Mouse (Mus musculus): ENCODE measurements around the gene Fbln5.

DNA sequence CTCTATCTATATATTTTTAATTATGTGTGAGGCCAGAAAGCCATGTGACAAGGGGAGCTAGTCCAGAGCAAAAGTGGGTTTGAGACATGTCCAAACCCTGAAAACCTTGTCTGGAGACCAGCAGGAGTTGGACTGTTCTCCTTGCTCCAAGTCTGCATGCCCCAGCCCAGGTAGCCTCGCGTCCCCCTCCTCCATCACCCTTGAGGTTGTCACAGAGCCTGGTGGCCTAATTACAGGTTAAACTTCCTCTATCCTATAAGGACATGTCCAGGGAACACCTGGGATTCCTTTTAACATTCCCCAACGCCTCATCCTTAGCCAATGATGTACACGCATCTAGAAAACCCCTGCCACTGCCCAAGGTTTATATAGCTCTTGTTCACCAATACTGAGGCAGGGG is 4.3 kb upstream of the Fbln5 start:
- TF ChIP-seq CTCF (IDR thresholded peaks at IDR 0.05; ENCODE audit: borderline replicate concordance, extremely low read depth, insufficient read depth, insufficient read length) = no peak
- no peak for TF ChIP-seq POLR2A (IDR thresholded peaks at IDR 0.05; ENCODE audit: borderline replicate concordance, extremely low read depth, insufficient read depth, insufficient read length, poor library complexity, severe bottlenecking)

All from brain, embryonic 14.5 days (tissue).